Mouse (Mus musculus) kidney, adult 2 months (tissue): Measurements from ENCODE around the gene Rpia.

ENCODE experiments used
- CTCF ChIP-seq: fragments of 200-500 bp; conservative IDR thresholded peaks from 2 replicates; pipeline ENCODE4 v1.5.1; 2011; ENCODE audit warnings: low read depth, mild to moderate bottlenecking, control low read depth, low read length, moderate library complexity, mixed read lengths; ENCODE audit not compliant: insufficient read depth, insufficient read length
- POLR2A ChIP-seq: fragments of 200-500 bp; IDR thresholded peaks from one replicate; pipeline ENCODE4 v1.6.1; 2011; ENCODE audit warnings: low read depth, low read length, control low read depth

- TF ChIP-seq CTCF (no peak), POLR2A (no peak)
Measured at GRCm38 (mm10) chr6:70814629-70814950, 22.6 kb upstream of the Rpia start.
